Mouse (Mus musculus): ENCODE data around the gene Olfr681.

- TF ChIP-seq CTCF (IDR thresholded peaks at IDR 0.05; ENCODE audit: low read depth) = no peak
- TF ChIP-seq EP300 (IDR thresholded peaks at IDR 0.05; ENCODE audit: low read depth) = no peak
These were observed 24.6 kb downstream of the Olfr681 start for GRCm38 (mm10) chr7:105141275-105141674.

All from liver, embryonic 14.5 days (tissue).